Mouse (Mus musculus) layer of hippocampus, adult 11-12 months (tissue): ENCODE measurements around the gene Agpat2.

ENCODE experiments used
- DNase-seq: peaks from one replicate; pipeline ENCODE4 v3.0.0; 2022; ENCODE audit warnings: low spot score

Agpat2 gene

GRCm38 (mm10) chr2:26625419-26625818 is 21.2 kb upstream of the Agpat2 start:
- DNase-seq = no peak

GRCm38 (mm10) chr2:26622984-26623383 is 18.8 kb upstream of the Agpat2 start:
- DNase-seq = no peak

- no peak for DNase-seq
These were observed 17.0 kb upstream of the Agpat2 start for GRCm38 (mm10) chr2:26621246-26621645.

- DNase-seq = no peak
These were observed 13.7 kb upstream of the Agpat2 start for GRCm38 (mm10) chr2:26617928-26618327.

- no peak for DNase-seq
These were observed 13.1 kb upstream of the Agpat2 start for GRCm38 (mm10) chr2:26617331-26617730.

- no peak for DNase-seq
These were observed 11.4 kb upstream of the Agpat2 start for GRCm38 (mm10) chr2:26615459-26616124.

GRCm38 (mm10) chr2:26614903-26615302 is 10.7 kb upstream of the Agpat2 start:
- DNase-seq = no peak

- DNase-seq = no peak
These were observed 7.7 kb upstream of the Agpat2 start for GRCm38 (mm10) chr2:26611896-26612295.

- DNase-seq = no peak
These were observed 6.8 kb upstream of the Agpat2 start for GRCm38 (mm10) chr2:26611054-26611453.

- DNase-seq = no peak
These were observed 6.3 kb upstream of the Agpat2 start for GRCm38 (mm10) chr2:26610526-26610925.

GRCm38 (mm10) chr2:26609261-26609661 is 5.0 kb upstream of the Agpat2 start:
- DNase-seq = no peak

- DNase-seq = no peak
These were observed 4.6 kb upstream of the Agpat2 start for GRCm38 (mm10) chr2:26608781-26609180.

GRCm38 (mm10) chr2:26607056-26607910 is 3.1 kb upstream of the Agpat2 start:
- DNase-seq = no peak

- no peak for DNase-seq
These were observed 2.4 kb upstream of the Agpat2 start for GRCm38 (mm10) chr2:26606579-26606978.

- no peak for DNase-seq
These were observed 1.1 kb upstream of the Agpat2 start for GRCm38 (mm10) chr2:26605331-26605730.

GRCm38 (mm10) chr2:26603159-26603558 is 1.1 kb downstream of the Agpat2 start:
- DNase-seq = no peak

- DNase-seq = no peak
These were observed 1.6 kb downstream of the Agpat2 start for GRCm38 (mm10) chr2:26602631-26603030.

- no peak for DNase-seq
These were observed 2.6 kb downstream of the Agpat2 start for GRCm38 (mm10) chr2:26601595-26601994.

GRCm38 (mm10) chr2:26600664-26601063 is 3.6 kb downstream of the Agpat2 start:
- DNase-seq = no peak

- DNase-seq = no peak
These were observed 4.3 kb downstream of the Agpat2 start for GRCm38 (mm10) chr2:26599965-26600364.

GRCm38 (mm10) chr2:26598462-26598861 is 5.8 kb downstream of the Agpat2 start:
- DNase-seq = no peak

- no peak for DNase-seq
These were observed 6.4 kb downstream of the Agpat2 start for GRCm38 (mm10) chr2:26597810-26598209.

- DNase-seq = no peak
These were observed 7.3 kb downstream of the Agpat2 start for GRCm38 (mm10) chr2:26596898-26597297.
